Mouse (Mus musculus) cerebellum, adult 8-10 months (tissue): ENCODE results near the gene Ifna6.

Experiments used
- DNase-seq: peaks from one replicate; pipeline ENCODE4 v3.0.0; 2022

Gene Ifna6

DNA sequence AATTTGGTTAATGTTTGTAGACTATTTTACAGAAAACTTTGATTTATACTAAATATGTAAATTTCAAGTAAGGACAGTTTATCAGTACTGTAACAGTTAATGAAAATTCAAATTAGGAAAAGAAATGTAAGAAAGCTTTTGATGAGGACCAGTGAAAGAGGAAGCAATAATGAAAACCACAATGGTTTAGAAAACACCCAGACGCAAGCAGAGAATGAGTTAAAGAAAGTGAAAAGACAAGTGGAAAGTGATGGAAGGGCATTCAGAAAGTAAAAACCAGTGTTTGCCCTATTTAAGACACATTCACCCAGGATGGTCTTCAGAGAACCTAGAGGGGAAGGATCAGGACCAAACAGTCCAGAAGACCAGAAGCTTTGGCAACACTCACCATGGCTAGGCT is 22.5 kb downstream of the Ifna6 start, which contains the start of gene Ifna1:
Gene Ifna1 (plus strand): TSS at position 390 of the 400 bp plus-strand sequence.
- no peak for DNase-seq

DNA sequence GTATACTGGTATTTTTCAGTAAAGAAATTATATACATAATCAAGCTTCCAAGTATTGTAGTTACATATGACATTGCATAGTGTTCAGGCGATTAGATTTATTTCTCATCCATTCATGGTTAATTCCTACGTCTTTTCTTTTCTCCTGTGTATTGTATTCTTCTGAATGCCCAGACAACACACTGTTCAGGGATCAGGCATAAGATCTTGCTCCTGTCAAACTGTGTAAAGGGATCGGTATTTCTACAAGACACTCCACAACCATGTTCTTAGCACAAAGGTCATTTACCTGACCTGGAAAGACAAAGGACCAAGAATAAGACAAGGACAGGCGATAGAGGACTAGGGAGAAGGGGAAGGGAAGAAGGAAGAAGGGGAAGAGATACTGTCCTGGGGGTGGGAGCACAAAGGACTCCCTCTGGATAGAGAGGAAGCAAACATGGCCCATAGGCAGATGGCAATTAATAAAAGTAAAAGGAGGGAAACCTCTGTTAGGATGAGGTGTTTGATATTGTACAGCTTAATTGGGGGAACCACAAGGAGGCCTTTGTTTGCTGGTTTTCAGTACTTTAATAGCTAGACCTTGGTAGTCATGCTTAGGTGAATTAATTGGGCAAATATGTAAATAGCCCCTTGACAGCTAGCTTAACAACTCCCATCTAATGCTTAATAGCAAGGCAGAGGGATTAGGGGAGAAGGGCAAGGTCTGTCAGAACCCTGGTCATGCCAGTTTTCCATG is 24.0 kb downstream of the Ifna6 start:
- DNase-seq, result no peak

DNA sequence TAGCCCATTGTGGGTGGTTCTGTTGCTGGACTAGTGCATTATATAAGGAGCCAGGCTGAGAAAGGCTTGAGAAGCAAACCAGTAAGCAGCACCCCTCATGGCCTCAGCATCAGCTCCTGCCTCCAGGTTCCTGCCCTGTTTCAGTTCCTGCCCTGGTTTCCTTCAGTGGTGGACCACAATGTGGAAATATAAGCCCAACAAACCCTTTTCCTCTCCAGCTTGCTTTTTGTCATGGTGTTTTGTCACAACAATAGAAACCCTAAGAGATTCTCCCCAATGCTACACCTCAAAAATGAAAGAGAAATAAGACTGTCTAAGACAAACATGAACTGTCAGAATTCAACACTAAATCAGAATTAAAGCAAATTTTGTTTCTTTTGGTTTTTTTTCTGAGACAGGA is 32.0 kb downstream of the Ifna6 start:
- DNase-seq, result no peak

DNA sequence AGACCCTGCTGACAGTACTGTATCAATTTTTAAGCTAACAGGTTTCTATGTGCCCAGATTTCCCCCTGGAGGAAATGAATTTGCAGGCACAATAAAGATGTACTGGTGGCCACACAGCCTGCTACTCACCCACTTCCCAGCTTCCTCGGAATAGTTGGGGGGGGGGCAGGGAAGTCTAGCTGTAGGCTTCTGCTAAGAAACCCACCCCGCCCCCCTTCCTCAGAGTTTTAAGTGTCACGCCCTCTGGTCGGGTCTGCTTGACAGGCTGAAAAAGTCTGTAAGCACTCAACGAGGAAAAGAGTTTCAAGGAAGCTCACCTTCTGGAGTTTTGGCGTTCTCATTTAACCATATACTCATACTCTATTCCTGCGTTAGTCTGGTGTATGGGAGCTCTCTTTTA is 36.1 kb downstream of the Ifna6 start:
- DNase-seq, result no peak

DNA sequence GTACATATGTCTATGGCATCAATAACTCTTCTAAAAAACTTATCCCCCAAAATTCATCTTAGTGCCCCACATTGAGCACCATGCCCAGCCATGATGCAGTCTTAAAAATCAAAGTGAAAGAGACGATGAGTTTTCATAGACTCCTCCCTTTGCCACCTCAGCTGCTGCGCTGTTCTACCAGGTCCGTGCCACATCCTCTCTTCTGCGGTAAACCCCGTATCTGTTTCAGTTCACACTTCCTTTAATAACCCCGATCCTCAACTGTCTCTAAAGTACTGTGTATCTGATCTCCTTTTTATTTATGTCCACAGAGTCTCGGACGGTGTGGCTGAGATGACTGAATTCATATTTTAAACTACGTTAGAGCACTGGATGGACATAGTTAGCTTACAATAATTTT is 37.4 kb downstream of the Ifna6 start:
- DNase-seq, result no peak

DNA sequence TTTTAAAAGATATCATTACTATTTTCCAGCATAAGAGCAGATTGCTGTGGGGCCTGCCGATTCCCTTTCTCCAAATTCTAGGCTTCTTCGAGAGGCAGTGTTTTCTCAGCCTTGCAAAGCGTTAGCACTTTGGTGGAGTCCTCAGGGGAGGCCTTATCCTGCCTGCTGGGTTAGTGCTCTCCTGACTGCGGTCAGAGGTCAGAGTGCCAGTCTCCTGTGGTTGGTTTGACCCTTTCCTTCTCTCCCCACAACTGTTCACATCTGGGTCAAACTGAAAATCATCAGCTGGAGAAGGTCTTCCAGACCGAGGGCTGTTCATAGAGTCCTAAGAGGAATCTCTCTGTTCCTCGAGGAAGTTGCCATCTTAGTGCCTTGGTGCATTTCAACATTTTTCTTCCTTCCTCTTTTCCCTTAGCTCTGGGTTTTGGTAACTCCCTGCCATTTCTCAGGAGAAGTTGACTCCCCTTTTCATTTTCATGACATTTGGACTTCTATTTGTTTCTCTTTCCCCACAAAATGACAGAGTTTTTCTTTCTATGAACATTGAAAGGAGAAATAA is 37.9 kb downstream of the Ifna6 start:
- DNase-seq, result no peak

DNA sequence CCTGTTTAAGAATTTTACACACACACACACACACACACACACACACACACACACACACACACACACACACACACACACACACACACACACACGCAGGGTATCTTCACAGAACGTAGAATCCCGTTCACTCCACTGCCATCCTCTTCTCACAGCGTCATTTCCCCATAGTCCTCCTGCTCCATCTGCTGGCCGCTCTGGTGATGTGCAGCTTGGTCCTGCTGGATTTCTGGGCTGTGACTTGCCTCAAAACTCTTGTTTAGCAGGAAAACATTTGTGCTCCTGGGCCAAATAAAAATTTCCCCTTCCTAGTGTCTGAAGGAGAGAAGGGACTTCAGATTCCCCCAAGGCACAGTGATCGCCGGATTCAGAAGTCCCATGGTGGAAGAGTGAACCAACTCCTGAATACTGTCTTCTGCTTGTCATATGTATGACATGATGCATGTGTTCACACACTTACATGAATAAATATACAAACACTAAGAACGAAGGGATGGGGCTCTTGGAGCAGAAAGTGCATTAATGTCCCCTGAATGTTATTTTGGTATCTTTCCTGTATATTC is 40.2 kb downstream of the Ifna6 start:
- DNase-seq, result peak; percentile 60

DNA sequence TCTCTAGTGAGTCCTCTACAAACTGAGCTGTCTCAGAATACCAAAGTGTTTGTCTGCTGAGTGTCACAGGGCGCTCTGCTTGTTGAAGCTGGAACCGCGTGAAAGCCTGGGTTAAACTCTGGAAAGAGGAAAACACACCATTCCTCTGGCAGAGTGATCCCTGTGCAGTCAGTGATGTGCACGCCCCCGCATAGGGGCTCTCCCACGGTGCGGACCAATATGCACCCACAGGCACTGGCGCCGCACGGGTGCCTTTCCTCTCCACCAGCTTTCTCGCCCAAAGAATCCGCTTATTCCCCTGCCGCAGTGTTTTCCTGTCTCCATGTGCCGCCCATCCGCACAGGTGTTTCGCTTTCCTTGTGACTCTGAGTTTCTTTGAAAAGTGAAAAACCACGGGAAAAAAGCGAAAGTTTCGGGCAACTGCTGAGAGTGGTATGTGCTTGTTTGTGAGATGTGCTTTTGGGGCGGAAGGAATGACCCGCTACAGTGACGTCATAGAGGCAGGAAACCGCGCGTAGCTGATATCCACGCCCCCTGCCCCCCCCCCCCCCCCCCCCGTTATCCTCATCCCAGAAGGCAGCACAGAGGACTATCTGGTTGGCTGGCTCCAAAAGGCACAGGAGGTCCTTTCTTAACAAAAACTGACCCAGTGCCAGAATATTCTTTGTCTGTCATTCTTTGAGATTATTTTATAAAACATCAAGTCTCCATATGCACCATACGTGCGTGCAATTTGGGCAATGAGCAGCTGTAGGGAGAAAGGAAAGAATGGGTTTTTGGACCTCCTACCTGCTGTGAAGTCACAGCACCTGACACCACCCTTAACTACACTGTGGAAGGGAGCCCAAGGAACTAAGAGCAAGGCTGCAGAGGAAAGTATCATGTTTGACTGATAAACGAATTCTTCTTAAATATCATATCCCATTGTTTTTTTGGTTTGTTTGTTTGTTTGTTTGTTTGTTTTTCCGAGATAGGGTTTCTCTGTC is 41.0 kb downstream of the Ifna6 start:
- DNase-seq, result no peak

DNA sequence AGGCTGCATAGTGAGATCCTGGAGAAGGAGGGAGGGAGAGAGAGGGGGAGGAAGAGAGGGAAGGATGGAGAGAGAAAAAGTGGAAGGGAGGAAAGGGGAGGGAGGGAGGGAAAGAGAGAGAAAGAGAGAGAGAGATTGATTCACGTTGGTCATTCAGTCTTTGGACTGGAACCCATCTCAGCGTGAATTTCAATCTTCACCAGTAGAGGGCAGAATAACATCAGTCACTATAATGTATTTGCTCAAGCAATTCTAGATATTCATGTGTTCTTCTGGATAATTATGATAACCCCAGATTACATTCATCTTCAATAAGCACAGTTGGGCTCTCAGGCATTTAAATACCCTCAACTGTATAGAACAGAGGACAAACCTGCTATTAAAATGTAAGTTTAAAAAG is 45.5 kb downstream of the Ifna6 start:
- DNase-seq, result peak; percentile 10

DNA sequence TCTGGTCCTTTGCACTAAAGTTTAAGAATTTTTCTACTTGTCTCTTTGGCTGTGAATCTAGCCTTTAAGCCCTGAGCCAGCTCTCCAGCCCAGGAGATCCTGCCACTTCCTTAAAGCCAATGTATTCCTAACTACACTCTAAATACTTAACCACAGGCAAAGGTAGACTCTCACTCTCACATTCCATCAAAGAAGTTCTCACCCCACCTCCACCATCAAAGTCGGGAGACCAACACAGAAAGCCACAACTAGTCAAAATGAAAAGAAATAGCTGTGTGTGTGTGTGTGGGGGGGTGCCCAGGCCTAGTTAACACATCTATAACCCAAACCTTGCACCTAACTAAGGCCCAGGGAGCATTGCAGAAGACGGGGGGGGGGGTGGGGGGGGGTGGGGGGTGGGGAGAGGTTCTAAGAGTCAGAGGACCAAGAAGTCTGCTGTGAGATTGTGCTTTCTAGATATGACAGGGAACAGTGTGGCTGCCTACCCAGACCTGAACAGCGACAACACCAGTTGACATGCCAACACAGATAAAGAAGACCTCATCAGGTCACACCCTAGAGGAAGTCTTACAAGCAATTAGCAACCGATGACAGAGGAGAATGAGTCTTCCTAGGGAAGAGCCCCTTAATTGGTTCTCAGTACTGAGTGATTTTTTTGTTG is 48.3 kb downstream of the Ifna6 start:
- no peak for DNase-seq

DNA sequence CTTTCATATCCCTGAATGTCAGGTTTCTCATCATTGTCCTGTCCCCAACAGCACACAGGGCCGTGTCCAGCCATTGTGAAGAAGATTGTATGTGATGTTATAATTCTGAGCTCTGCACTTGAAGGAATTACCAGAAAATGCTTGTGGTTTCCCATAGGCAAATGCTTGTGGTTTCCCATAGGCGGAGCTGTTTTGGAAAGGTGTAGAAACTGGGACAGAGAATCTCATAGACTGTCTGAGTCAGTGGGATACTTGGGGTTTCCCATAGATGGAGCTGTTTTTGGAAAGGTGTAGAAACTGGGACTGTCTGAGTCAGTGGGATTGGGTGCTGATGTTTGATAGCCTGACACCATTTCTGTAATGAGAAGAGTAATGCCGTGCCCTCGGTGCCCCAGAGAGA is 49.3 kb downstream of the Ifna6 start:
- DNase-seq, result no peak
